In the genomic region with DNA sequence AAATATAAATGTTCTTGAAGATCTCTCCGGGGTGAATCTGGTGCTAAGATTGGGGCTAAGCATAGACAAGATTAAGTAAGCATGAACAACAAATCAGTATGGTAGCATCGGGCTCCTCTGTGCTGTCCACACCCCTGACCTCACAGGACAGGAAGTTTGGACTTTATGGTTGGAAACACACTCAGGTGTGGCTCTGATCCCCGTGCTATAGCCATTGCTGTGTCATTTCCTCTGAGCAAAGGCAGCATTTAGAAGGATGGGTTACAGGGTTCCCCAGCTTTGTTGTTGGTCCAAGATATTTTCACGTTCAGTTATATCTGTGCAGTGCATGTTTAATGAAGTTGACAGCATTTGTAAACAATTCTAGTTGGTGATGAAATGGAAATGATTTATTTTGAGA, we compare ENCODE assay signal across 18 mouse cellular contexts. TPM values are rescaled to one million over a fixed set of nuclear protein-coding genes. Genes with fewer than 3 reads are reported as not detected.
"Had no signal": no experiment of that assay in that cellular context is flagged by ENCODE, and none has a peak within 500 bp of the region (broad histone marks: within the 10 kb centered on the region; RNA-seq: fewer than 3 reads in every experiment).

No protein-coding gene starts in this region.

- H3K4me3 ChIP-seq: left cerebral cortex, adult 2 months; limb, embryonic 10.5 days; liver, embryonic 15.5 days; megakaryocyte, embryonic 14.5 days; midbrain, embryonic 15.5 days; neural tube, embryonic 13.5 days had no signal

- H3K9me3 ChIP-seq: limb, embryonic 10.5 days; liver, embryonic 15.5 days; midbrain, embryonic 15.5 days; neural tube, embryonic 13.5 days had no signal

- H3K4me2 ChIP-seq: liver, embryonic 11.5 days; liver, embryonic 15.5 days; midbrain, embryonic 11.5 days; midbrain, embryonic 15.5 days; neural tube, embryonic 13.5 days had no signal

- H3K27ac ChIP-seq: left cerebral cortex, adult 2 months; limb, embryonic 10.5 days; liver, embryonic 15.5 days; macrophage; midbrain, embryonic 15.5 days; neural tube, embryonic 13.5 days had no signal

- H3K9ac ChIP-seq: liver, embryonic 15.5 days; midbrain, embryonic 15.5 days; neural tube, embryonic 13.5 days had no signal

- DNase-seq: kidney, postnatal 4 days; retina, postnatal 1 day; right cerebral cortex, postnatal 4 days; spleen, adult 18-20 months; thymus, adult 18-20 months; thymus, postnatal 14 days had no signal

- ATAC-seq: hindbrain, embryonic 16.5 days; inflammation-experienced regulatory T-cells, adult 6 months; intestine, postnatal 0 days; midbrain, embryonic 15.5 days had no signal

- H3K4me1 ChIP-seq: liver, embryonic 15.5 days; megakaryocyte, embryonic 14.5 days; midbrain, embryonic 15.5 days; neural tube, embryonic 13.5 days had no signal

- H3K27me3 ChIP-seq: liver, embryonic 15.5 days; megakaryocyte, embryonic 14.5 days; midbrain, embryonic 15.5 days; neural tube, embryonic 13.5 days had no signal

- H3K36me3 ChIP-seq: limb, embryonic 10.5 days; liver, embryonic 15.5 days; midbrain, embryonic 15.5 days; neural tube, embryonic 13.5 days had no signal

RNA-seq across cellular contexts. Expression of a gene that starts 9.9 kb away (rescaled TPM):
- polyA plus RNA-seq: macrophage had no signal
